Mouse (Mus musculus): ENCODE measurements around the gene Spata25.

- TF ChIP-seq CTCF (IDR thresholded peaks at IDR 0.05) (no peak), POLR2A (IDR thresholded peaks at IDR 0.05; ENCODE audit: insufficient read depth, low read depth, low read length) (no peak), EP300 (IDR thresholded peaks at IDR 0.05; ENCODE audit: insufficient read depth, low read depth, low read length) (no peak)
Observed at GRCm38 (mm10) chr2:164828437-164828836, at the start of gene Spata25.

Data from heart, adult 2 months (tissue).